Mouse (Mus musculus) cerebellum, adult 2 months (tissue): Measurements from ENCODE around the gene Scn1b.

Experiments used
- CTCF ChIP-seq: fragments of 200-500 bp; IDR thresholded peaks from 2 replicates; pipeline ENCODE4 v1.5.1; 2011; ENCODE audit warnings: low read depth, mild to moderate bottlenecking, control low read depth, low read length, moderate library complexity, borderline replicate concordance; ENCODE audit not compliant: insufficient read depth
- POLR2A ChIP-seq: fragments of 200-500 bp; IDR thresholded peaks from 2 replicates; pipeline ENCODE4 v1.6.1; 2011; ENCODE audit warnings: low read length, control low read depth, borderline replicate concordance; ENCODE audit not compliant: insufficient read depth

- 0 out of 2 replicates have a peak, but pooled peaks have one; percentile 8 for TF ChIP-seq CTCF
- TF ChIP-seq POLR2A = no peak
Observed at GRCm38 (mm10) chr7:31094774-31095501, 31.9 kb downstream of the Scn1b start.
